In the genomic region with DNA sequence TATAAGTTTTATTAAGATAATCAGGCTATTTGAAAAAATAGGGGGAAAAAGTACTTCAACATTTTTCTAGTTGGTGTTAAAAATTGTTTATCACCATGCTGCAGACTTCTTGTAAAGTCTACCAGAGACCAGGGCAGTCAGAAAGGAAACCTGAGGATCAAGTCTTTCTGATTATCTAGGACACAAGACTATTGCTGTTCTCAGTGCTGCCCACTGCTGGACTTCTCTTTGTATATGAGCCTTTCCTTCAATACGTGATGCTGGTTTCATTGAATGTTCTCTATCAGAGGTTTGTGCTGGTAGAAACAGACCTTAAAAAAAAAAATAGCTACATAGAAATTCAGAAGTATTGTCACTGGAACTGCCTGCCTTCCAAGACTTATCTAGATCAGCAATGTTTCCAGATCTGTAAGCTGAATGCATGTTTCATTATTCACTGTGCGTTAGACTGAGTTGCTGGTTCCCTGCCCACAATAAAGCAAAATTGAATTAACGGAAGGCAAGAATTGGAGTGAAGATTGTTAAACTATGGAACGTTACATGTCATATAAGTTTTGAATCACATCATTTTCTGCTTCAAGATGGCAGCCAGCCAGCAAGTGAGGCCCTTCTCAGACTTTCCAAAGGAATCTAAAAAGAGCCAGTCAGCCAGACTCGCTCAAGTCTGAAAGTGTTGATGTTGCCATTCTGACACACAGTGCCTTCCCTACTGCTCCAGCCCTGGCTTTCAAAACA, we compare ENCODE assay signal across 10 mouse cellular contexts. TPM values are rescaled to one million over a fixed set of nuclear protein-coding genes. Genes with fewer than 3 reads are reported as not detected.
DNase-seq lines count a peak whose midpoint lies in the region; ATAC-seq and TF ChIP-seq lines count a peak whose summit lies in the region.
"Had no signal": no experiment of that assay in that cellular context is flagged by ENCODE, and none has a peak within 500 bp of the region (broad histone marks: within the 10 kb centered on the region; RNA-seq: fewer than 3 reads in every experiment).

No protein-coding gene starts in this region.

- H3K4me3 ChIP-seq in embryonic facial prominence, embryonic 11.5 days (ENCODE audit: low read depth, low read length), result no peak overlapping the region
- H3K4me3 ChIP-seq in embryonic facial prominence, embryonic 10.5 days, result no peak overlapping the region
- no peak overlapping the region for H3K4me3 ChIP-seq in liver, postnatal 0 days (ENCODE audit: low read depth, low read length)
- no peak overlapping the region for H3K4me3 ChIP-seq in liver, embryonic 11.5 days (ENCODE audit: low read depth, low read length)
- H3K4me3 ChIP-seq: myocyte had no signal

- H3K9ac ChIP-seq in embryonic facial prominence, embryonic 11.5 days (replicated peaks; ENCODE audit: low read length), result no peak overlapping the region
- H3K9ac ChIP-seq in liver, postnatal 0 days (replicated peaks), result no peak overlapping the region
- no peak overlapping the region for H3K9ac ChIP-seq in liver, embryonic 11.5 days (ENCODE audit: low read depth, low read length)

- peak; percentile 51 for DNase-seq in embryonic facial prominence, embryonic 11.5 days (ENCODE audit: low spot score)
- DNase-seq in embryonic facial prominence, embryonic 10.5 days (ENCODE audit: low spot score), result no peak
- DNase-seq in liver, postnatal 0 days, result no peak
- no peak for DNase-seq in liver, embryonic 11.5 days (ENCODE audit: low spot score)
- peak; percentile 49 for DNase-seq in embryo, embryonic 10.5 days (ENCODE audit: low spot score)
- no peak for DNase-seq in thymus, postnatal 25 days

- no peaks in the 10 kb centered on the region for H3K4me1 ChIP-seq in embryonic facial prominence, embryonic 11.5 days (ENCODE audit: control insufficient read depth, insufficient read depth, low read length)
- peaks cover 6% of the 10 kb centered on the region; the same call in 1 of the 2 replicates for H3K4me1 ChIP-seq in embryonic facial prominence, embryonic 10.5 days
- H3K4me1 ChIP-seq in liver, postnatal 0 days (ENCODE audit: insufficient read depth), result no peaks in the 10 kb centered on the region
- H3K4me1 ChIP-seq in liver, embryonic 11.5 days (replicated peaks; ENCODE audit: control insufficient read depth, insufficient read depth, low read length), result no peaks in the 10 kb centered on the region

- 80% methylated on average over 5 of the region's 5 CpGs for WGBS in embryonic facial prominence, embryonic 11.5 days
- 84% methylated on average over 5 of the region's 5 CpGs for WGBS in embryonic facial prominence, embryonic 10.5 days
- WGBS in liver, postnatal 0 days (ENCODE audit: insufficient replicate concordance), result 77% methylated on average over 5 of the region's 5 CpGs
- WGBS in liver, embryonic 11.5 days, result 78% methylated on average over 5 of the region's 5 CpGs

- H3K36me3 ChIP-seq in embryonic facial prominence, embryonic 11.5 days (replicated peaks; ENCODE audit: control insufficient read depth, insufficient read depth, low read depth, low read length), result no peaks in the 10 kb centered on the region
- H3K36me3 ChIP-seq in embryonic facial prominence, embryonic 10.5 days (replicated peaks), result no peaks in the 10 kb centered on the region
- no peaks in the 10 kb centered on the region for H3K36me3 ChIP-seq in liver, postnatal 0 days (replicated peaks; ENCODE audit: insufficient read depth, low read length)
- no peaks in the 10 kb centered on the region for H3K36me3 ChIP-seq in liver, embryonic 11.5 days (ENCODE audit: control insufficient read depth, insufficient read depth, low read length)
- H3K36me3 ChIP-seq: G1E had no signal

- ATAC-seq in embryonic facial prominence, embryonic 11.5 days (replicated peaks; ENCODE audit: insufficient number of reproducible peaks, low FRiP score, low TSS enrichment, low read depth), result no peak
- ATAC-seq in liver, postnatal 0 days, result no peak
- no peak for ATAC-seq in liver, embryonic 11.5 days (replicated peaks; ENCODE audit: low FRiP score)
- peak; percentile 91 for ATAC-seq in megakaryocyte progenitor cell, adult 5-6 weeks (replicated peaks; ENCODE audit: poor library complexity)
- no peak for ATAC-seq in megakaryocyte, adult 5-6 weeks (ENCODE audit: poor library complexity, severe bottlenecking)

- TF ChIP-seq EP300 in liver, postnatal 0 days (IDR thresholded peaks at IDR 0.05; ENCODE audit: low read depth), result no peak

- peak; percentile 51 for TF ChIP-seq CTCF in liver, postnatal 0 days (IDR thresholded peaks at IDR 0.05; ENCODE audit: low read depth)

- H3K9me3 ChIP-seq in embryonic facial prominence, embryonic 11.5 days (replicated peaks; ENCODE audit: control insufficient read depth, low read length), result no peaks in the 10 kb centered on the region
- no peaks in the 10 kb centered on the region for H3K9me3 ChIP-seq in embryonic facial prominence, embryonic 10.5 days
- H3K9me3 ChIP-seq in liver, postnatal 0 days (ENCODE audit: low read length), result no peaks in the 10 kb centered on the region
- H3K9me3 ChIP-seq in liver, embryonic 11.5 days (ENCODE audit: control insufficient read depth, low read length), result no peaks in the 10 kb centered on the region
- H3K9me3 ChIP-seq: G1E had no signal

- H3K4me2 ChIP-seq in embryonic facial prominence, embryonic 11.5 days (ENCODE audit: low read depth, low read length), result no peak overlapping the region
- H3K4me2 ChIP-seq in liver, postnatal 0 days (ENCODE audit: low read depth, low read length), result no peak overlapping the region
- no peak overlapping the region for H3K4me2 ChIP-seq in liver, embryonic 11.5 days

- no peak overlapping the region for H3K27ac ChIP-seq in embryonic facial prominence, embryonic 11.5 days (replicated peaks; ENCODE audit: low read depth, low read length)
- H3K27ac ChIP-seq in embryonic facial prominence, embryonic 10.5 days (replicated peaks), result no peak overlapping the region
- no peak overlapping the region for H3K27ac ChIP-seq in liver, postnatal 0 days (ENCODE audit: low read depth)
- H3K27ac ChIP-seq in liver, embryonic 11.5 days (ENCODE audit: low read depth, low read length), result no peak overlapping the region

- no peaks in the 10 kb centered on the region for H3K27me3 ChIP-seq in embryonic facial prominence, embryonic 11.5 days (ENCODE audit: control insufficient read depth, insufficient read depth, low read length)
- no peaks in the 10 kb centered on the region for H3K27me3 ChIP-seq in embryonic facial prominence, embryonic 10.5 days (replicated peaks; ENCODE audit: low read depth, poor library complexity, severe bottlenecking)
- no peaks in the 10 kb centered on the region for H3K27me3 ChIP-seq in liver, postnatal 0 days (ENCODE audit: insufficient read depth, low read length)
- H3K27me3 ChIP-seq in liver, embryonic 11.5 days (replicated peaks; ENCODE audit: control insufficient read depth, insufficient read depth, low read length), result no peaks in the 10 kb centered on the region

RNA-seq across cellular contexts. Expression of gene Ddx10, which starts 21.0 kb away (rescaled TPM):
- polyA plus RNA-seq in embryonic facial prominence, embryonic 11.5 days (2014; fragmentation: Nextera tagmentation; extraction: Ambion mirVana), result 33.7 and 37.4 TPM in 2 replicates
- polyA plus RNA-seq in embryonic facial prominence, embryonic 10.5 days (2016; fragmentation: Nextera tagmentation; extraction: Ambion mirVana), result 30.3 and 30.8 TPM in 2 replicates
- 8.8 TPM in 2 replicates for polyA plus RNA-seq in liver, postnatal 0 days (2015; fragmentation: Nextera tagmentation; extraction: Ambion mirVana)
- 36.9 and 43.5 TPM in 2 replicates for polyA plus RNA-seq in liver, embryonic 11.5 days (2014; fragmentation: Nextera tagmentation; extraction: Ambion mirVana)
- total RNA-seq in megakaryocyte progenitor cell, adult 5-6 weeks (2015), result 55.8 and 62.1 TPM in 2 replicates
- 57.4 and 82.6 TPM in 2 replicates for total RNA-seq in megakaryocyte progenitor cell, adult 5-6 weeks (2017)
- 24.0 and 24.7 TPM in 2 replicates for total RNA-seq in megakaryocyte, adult 5-6 weeks (2015)
- total RNA-seq in megakaryocyte, adult 5-6 weeks (2017), result 28.8 and 33.9 TPM in 2 replicates

RNA-seq across cellular contexts. Expression of gene Exph5, which starts 32.6 kb away (rescaled TPM):
- polyA plus RNA-seq in embryonic facial prominence, embryonic 11.5 days (2014; fragmentation: Nextera tagmentation; extraction: Ambion mirVana), result 0.85 and 0.98 TPM in 2 replicates
- 1.7 TPM in 2 replicates for polyA plus RNA-seq in embryonic facial prominence, embryonic 10.5 days (2016; fragmentation: Nextera tagmentation; extraction: Ambion mirVana)
- 0.18 and 0.36 TPM in 2 replicates for polyA plus RNA-seq in liver, postnatal 0 days (2015; fragmentation: Nextera tagmentation; extraction: Ambion mirVana)
- polyA plus RNA-seq in liver, embryonic 11.5 days (2014; fragmentation: Nextera tagmentation; extraction: Ambion mirVana), result 0.41 and 0.91 TPM in 2 replicates
- 0.07 TPM in 1 of 2 replicates, not detected in the other for total RNA-seq in megakaryocyte progenitor cell, adult 5-6 weeks (2015)
- total RNA-seq in megakaryocyte progenitor cell, adult 5-6 weeks (2017), result 0.03 TPM in 1 of 2 replicates, not detected in the other
- not detected in 2 replicates for total RNA-seq in megakaryocyte, adult 5-6 weeks (2015)
- 0.11 TPM in 1 of 2 replicates, not detected in the other for total RNA-seq in megakaryocyte, adult 5-6 weeks (2017)
- polyA plus RNA-seq: G1E, myocyte had no signal

Comparison
In these comparisons a context has a peak if more than half of its experiments do, and no peak if none do; other contexts are left out.
1. DNase-seq: peak in embryonic facial prominence, embryonic 11.5 days (single experiment) and embryo, embryonic 10.5 days (single experiment); none in embryonic facial prominence, embryonic 10.5 days (single experiment), liver, postnatal 0 days (single experiment), liver, embryonic 11.5 days (single experiment) and thymus, postnatal 25 days (single experiment).